Mouse (Mus musculus) urinary bladder, postnatal 4 days (tissue): ENCODE measurements around the gene Dlx4.
A peak's percentile ranks its signal among the peaks of the same experiment; 100 is the strongest.

ENCODE experiments used
- DNase-seq, 2 experiments: peaks; one replicate each; pipeline ENCODE4 v3.0.0; 2021 to 2022; ENCODE audit warnings: low spot score in 2 of 2

The Dlx4 gene

DNA sequence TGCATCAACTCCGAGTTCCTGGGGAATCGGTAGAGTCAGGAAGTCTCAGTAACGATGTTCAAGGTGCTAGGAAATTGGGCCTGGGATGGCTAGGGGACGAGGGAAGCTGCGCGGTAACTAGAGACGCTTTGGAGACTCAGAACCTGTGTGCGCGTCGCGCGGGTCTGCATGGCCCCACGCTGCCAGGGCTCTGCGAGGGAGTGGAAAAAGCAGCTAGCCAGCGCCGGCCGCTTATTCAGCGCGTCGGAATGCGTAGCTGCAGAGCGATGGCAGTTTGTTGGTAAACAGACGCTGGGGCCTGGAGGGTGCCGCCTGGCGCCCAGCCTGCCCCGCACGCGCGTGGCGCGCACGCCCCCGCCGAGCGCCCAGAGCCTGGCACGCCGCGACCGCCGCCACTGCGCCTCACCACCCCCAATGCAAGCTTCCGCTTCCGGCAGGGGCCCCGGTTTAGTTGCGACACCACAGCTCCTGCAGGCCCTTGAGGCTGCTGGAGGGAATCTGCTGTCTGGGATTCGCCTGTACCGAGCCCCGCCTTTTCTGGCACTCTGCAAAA is at the start of gene Dlx4:
Dlx4 (minus strand) TSS at position 413 of the 553 bp plus-strand sequence.
- peak in 1 of 2 experiments; percentile 30 for DNase-seq

DNA sequence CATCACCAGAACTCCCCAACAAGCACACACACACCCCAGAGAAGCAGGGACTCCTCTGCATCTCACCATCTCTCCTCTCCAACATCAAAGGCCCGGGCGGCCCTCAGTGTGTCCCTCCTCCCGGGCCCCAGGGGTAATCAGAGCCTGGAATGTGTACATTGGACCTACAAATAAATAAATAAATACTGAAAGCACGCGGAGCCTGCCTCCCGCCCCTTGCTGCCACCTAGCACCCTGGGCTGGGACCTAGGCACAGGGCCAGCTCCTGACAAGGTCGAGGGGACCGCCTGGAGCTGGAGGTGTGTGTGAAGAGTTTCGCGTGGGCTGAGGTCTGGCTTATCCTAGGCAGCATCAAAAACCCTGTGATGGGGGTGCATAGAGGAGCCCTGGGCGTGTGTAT is 43.8 kb upstream of the Dlx4 start:
- no peak for DNase-seq

DNA sequence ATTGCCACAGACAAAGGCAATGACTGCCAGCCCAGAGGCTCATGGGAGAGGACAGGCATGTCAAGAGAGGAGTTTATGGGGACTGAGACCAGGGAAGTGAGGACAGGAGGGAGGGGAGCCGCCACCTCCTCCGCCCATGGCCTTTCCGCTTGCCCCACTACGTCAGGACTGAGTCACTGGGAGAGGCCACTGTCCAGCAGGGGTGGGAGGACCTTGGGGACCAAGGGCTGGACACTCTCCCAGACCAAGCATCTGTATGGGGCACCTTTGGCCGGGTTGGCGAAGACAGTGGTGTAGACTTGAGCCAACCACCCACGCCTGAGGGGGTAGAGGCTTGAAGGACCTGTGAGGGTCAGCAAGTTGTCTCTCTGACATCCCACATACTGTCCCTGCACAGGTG is 40.8 kb upstream of the Dlx4 start:
- no peak for DNase-seq

DNA sequence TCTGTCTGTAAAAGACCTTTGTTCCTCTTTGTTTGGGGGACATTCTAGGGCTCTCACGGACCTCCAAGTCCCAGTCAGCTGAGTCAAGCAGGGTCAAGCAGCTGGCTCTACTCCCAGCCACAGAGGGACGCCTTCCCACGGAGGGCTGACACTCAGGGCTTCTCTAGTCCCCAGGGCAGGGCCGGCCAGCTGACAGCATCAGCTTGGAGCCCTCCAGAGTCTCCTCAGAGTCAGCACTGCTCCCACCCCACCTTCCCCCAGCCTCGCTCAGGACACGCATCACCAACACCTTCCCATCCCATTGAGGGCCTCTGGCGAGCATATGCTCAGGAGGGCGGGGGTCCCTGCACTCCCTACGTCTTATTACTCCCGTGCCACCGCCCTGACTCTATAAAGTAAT is 39.6 kb upstream of the Dlx4 start:
- no peak for DNase-seq

DNA sequence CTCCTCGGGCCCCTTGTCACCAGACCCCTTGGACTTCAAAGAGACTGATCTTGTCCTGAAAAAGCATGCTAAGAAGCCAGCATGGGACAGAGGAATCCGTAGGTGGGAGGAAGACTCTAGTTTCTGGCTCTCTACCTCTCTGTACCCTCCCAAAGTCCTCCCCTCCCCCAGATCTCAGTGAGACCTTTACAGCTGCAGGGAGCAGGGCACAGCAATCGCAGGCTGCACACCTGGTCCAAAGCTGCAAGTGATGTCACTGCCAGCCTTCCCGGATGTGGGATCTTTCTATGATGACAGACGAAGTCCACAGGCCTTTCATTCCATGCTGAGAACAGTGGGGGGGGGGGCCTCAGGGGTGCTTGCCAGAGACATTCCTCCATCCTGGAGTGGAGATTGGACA is 38.5 kb upstream of the Dlx4 start:
- no peak for DNase-seq

DNA sequence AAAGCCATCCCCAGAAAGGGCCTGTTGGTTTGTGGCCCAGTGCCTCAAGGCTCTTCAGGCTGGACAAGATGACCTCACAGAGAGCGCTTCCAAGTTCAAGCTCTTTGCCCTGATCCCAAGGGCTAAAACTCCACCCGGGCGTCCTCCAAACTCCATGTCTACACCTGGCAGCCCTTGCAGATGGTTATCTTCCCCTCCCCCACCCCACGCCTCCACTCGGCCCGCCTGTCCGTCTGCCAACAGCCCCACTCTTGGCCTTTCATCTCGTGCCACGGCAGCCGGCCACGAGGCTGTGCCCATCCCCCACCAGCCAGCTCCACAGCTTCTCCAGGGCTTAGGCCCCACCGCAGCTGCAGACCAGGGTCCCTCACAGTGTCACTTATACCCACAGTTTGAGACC is 33.2 kb upstream of the Dlx4 start:
- DNase-seq: no peak

DNA sequence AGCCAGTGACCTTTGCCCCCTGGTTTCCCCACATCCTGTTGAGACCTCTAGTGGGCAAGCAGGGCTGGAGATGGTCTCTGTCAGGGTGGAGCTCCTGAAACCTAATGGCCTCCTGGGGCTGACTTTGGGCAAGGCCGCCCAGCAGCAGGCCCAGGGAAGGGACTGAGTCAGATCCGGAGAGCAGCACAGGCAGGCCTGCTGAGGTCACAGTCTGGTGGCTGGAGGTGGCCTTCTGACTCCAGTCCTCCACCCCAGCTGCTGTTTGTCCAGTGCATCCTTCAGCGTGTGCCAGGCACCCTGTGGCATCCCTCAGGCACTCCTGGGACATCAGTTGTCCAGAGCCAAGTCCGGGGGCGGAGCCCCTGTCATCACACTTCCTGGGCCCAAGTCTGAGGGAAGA is 19.8 kb upstream of the Dlx4 start:
- DNase-seq: no peak

DNA sequence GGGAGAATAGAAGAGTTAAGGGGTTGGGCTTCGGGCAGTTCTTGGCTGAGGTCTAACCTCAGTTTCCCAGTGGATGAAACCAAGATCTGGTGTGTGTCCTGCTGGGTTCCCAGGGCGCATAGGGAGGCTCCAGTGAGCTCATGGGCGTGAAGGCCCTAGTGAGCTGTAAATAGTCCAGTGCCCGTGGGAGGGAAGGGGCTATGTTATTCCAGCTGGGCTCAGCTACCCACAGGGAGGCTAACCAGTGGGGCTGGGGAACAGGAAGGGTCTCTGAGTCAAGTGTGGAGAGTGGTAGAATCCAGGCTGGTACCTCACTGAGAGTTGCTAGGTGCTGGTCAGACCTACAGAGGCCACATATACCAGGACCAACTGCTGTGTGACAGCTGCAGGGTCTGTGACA is 15.6 kb upstream of the Dlx4 start:
- DNase-seq: no peak

DNA sequence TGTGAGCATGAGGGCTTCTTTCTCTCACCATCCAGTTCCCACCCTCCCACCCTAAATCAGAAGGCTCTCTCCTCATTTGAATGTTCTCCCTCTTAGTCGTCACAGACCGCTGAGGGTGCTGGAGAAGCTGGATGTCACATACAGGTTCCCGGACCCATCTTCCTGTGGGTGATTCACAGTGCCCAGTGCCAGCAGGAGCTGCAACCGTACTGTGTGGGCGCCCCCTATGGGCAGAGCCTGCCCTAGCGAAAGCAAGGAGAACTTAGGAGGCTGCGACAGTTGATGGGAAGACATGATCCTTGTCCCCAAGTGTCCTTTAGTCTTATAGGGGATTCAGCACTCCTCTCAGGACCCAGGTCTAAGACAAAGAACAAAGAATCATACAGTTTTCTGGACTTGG is 14.6 kb upstream of the Dlx4 start:
- no peak for DNase-seq

DNA sequence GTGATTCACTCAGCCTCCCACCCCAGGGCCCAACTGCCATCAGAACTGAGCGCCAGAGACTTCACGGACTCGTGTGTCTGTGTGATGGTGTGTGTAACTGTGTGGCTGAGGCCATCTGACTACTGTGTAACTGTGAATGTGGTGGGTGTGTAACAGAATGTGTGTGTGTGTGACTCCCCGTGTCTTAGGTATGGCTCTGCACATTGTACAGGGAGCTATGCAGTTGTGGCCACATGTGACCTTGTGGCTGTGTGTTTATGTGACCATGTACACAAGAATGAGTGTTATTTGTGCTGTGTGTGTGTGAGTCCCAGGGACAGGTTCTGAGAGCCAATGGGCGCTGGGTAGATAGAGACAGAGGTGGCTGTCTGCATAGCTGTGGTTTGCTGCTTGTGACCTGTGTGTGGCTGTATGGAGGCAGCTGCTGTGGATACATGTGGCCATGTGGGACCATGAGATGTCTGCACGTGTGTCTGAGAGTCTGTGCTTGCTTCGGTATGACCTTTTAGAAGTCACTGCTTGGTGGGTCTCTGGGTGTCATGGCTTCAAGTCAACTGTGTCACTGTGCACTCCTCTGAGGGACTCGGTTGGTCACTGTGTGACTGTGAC is 13.8 kb upstream of the Dlx4 start:
- DNase-seq: no peak

DNA sequence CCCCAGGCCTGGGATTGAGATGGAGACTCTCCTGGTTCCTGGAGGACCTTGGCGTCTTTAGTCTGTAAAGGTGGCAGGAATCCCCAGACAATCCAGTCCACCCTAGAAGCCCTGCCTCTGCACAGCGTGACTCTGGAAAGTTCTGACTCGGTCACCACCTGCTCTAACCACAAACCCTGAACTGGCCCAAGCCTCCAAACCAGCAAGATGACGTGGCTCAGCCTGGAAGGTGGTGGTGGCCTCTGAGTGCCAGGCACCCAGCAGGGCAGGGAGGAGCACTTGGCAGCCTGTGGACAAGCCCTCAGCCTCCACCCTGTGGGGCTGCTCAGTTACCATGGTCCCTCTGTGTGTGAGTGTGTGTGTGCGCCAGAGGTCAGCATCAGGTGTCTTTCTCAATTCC is 11.8 kb upstream of the Dlx4 start:
- DNase-seq: no peak

DNA sequence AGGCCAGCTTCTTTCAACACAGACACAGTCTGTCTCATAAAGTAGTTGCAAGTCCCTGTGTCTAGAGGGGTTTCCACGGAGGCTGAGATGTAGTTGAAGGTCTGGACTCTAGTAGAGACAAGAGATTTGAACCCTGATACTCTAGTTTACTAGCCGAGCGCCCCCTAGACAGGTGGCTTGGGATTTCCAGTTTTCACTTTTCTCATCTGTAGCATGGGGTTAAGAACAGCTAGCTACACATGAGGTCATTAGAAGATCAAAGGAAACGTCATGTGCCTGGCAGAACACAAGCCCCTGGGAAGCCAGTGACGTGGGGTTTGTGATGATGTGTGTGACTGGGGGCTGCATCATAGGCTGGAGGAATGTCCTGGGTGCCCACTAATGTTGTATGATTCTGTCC is 11.3 kb upstream of the Dlx4 start:
- no peak for DNase-seq

DNA sequence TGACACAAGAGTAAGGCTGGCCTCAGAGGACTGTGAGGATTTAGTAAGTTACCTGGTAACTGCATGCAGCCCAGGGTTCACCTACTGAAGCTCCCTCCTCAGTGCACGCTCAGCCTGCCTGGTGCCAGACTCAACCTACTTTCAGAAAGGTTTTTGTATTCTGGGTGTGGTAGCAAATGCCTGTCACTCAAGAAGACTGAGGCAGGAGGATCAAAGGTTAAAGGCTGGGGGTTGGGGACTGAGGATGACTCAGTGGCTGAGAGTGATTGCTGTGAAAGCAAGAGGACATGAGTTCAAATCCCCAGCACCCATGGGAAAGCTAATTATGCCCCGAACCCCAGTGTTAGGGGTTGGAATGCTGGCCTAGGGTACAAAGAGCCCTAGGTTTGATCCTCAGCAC is 9.4 kb upstream of the Dlx4 start:
- no peak for DNase-seq

DNA sequence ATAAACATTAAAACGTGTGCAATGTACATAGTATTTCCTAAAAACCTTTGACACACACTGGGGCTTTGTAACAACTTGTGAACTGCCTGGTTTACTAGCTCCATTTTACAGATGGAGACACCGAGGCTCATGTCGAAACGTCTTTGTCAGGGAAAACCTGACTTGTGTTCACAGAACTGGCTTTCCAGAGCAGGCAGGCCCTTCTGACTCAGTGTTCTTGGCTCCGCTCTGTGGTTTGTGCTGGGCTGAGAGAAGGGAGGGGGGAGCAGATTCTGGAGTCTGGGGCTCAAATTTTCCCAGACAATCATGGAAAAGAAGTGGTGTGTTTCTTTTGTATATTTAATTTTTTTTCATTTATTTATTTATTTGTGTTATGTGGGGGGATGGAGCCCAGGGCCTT is 7.6 kb upstream of the Dlx4 start:
- no peak for DNase-seq

DNA sequence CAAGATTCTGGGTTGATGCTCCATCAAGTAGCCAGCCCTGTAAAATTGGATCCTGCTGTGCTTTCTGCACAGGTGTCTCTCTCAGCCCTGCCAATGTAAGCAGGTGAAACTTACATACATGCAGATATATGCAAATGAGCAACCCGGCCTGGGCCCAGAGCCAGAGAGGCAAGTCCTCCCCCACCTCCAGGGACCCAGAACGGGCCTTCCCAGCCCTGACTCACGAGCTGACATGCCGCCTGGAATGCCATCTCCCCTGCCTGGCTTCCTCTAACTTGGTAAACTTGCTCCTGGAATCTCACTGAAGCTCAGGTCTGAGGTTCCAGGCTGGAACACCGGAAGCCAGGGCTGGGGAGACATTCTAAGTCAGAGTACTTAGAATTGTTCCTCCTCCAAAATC is 7.1 kb upstream of the Dlx4 start:
- DNase-seq: no peak

DNA sequence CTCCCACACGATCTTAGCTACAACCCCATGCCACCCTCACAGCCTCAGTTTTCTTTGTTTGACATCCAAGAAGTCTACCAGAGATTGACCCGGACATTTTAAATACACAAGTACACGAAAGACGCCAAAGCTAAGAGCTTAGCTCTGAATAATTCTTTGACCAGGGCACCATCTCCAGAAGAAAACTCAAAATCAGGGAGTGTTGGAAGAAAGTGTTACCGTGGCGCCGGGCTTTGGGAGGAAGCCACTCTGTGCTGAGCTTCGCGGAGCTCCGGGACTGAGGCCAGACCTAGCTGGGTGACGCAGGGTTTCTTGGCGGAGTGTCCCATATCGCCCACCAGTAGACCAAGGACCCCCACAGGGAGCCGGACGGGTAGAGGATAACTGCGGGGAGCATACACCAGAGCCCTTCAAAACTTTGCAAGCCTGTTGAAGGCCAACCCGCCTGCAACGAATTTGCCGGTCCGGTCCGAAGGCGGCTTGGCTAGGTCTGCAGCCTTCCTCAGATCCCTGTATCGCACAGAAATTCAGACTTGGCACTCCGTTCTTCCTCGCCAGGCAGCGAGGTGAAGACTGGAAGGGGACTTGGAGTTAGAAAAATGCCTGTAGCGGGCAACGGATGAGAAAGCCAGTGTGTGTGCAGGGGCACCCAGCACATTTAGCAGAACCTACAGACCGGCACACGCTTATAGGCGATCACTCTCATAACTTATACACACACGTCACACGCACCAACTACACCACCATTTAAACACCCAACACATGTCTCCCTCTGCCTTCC is 4.4 kb upstream of the Dlx4 start:
- DNase-seq: no peak

DNA sequence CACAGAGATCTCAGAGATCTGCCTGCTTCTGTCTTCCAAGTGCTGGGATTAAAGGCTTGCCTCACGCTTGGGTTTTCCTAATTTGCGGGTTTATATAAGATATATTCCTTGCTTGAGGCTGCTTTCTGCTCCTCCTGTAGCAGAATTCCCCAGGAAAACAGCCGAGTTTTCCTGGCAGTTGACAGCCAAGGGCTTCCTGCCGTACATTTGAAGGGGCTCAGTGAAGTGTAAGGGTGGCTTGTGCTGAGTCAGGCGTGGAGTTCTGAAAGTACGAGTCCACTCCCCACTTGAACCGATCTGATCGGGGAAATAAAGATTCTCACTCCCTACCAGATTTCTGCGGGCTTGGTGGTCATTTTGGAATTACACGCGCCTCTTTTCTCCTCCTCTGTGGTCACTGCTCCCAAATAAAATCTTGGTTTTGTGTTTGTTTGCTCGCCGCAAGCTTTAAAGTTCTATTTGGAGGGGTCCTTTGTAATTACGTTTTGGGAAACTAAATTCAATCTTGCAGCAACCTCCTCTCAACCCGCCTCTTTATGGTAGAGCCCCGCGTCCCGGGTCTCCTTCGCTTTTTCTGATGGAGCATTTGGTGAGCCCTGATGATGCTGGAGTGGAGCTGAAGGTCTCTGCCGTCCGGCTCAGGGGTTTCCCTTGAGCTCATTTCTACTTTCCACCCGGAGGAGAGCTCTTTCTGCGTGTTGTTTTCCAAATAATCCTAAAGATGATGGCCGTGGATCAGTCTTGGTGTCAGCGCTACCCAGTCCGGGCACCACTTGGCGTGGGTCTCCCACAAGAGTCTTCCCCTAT is 3.6 kb upstream of the Dlx4 start:
- no peak for DNase-seq

DNA sequence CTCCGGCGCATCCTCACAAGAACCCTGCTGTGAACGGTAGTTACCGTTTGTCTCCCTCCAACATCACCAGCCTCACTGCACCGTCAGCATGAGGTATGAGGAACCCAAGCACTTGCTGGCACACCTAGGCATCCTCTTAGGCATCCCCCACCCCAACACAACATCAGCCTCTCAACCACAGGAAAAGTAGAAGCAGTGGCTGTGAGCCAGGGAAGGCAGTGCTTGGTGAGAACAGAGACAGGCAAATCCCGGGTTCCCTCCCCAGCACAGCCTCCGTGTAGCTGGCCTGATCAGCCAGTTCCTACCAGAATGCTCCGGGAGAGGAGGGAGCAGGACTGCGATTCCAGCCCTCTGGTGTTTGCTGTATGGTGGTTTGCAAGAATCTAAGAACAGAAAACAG is 2.7 kb upstream of the Dlx4 start:
- no peak for DNase-seq

DNA sequence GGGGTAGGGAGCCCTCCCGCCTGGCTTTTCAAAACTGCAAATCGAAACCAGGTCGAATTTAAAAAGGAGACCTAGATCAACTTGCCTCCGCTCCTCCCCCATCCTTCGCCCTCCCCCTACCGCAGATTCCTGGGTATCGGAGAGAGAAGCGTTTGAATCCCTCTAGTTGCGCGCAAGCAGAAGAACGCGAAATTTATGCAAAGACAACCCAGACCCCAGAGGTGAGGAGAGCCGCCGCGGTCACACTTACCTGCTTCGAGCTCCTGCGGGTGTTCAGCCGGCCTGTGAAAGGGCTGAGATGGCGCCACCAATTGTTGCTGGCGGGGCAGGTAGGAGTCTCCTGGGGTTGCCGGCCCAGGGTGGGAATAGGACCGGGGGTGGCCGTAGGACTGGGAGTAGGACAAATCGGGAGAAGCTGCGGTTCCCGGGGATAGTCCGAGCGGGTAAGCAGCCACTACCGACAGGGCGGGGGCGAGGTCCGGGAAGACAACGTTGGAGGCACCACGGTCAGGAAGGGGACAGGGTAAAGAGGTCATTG is 1.0 kb downstream of the Dlx4 start:
- no peak for DNase-seq

DNA sequence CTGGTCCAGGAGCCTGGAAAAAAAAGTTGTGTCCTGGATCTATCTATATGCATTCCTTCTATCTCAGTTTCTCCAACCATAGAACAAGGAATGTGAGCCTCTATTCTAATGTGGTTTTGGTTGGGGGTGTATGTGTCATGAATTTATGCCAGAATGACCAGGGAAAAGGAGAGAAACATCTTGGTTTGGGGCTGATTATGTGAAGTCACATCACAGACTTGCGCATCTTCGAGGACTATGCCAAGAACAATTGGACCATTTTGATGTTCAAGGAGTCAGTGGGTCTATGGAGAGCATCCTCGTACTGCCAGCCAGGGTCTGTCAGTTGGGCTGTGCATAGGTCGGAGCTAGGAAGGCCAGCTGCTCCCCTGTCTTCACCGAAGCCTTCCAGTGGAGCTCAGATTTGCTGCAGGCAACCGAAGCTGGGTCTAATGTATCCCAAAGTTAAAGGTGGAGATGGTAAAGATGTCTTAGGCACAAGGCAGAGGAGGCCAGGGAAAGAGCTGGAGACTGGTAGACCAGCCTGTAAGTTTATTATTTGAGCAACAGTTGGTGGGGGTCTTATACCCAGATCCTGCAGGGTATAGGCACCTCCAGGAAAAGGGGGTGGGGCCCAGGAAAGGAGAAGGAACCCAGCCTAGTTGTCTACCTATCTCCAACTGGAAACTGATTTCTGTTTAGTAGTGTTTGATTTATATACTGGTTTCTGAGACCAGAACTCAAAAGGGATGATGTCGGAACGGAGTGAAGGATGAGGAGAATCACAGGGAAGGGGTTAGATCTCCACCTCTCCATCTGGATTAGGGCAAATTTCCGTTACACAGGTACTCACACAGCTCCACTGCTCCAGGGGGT is 1.7 kb downstream of the Dlx4 start:
- DNase-seq: no peak

DNA sequence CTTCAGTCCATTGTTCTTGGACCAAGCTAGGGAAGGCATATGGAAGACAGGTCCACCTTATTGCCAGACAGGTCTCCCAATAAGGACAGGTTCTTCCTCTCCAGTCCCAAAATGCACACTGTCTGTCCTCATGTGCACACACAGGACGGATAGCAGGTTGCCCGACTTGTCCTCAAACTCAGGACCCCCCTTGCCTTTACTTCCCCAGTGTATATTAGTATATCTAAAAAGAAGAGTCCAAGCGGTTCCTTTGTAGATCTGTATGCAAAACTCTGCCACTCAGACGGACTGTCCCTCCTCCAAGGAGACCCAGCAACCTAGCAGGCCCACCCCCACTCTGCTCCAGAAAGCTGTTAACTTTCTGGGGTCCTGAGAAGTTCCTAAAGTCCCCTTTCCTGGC is 2.4 kb downstream of the Dlx4 start:
- DNase-seq: no peak
